Mouse (Mus musculus) heart, adult 2 months (tissue): ENCODE results near the gene Ncoa4. TPM values are rescaled to one million over a fixed set of nuclear protein-coding genes. Genes with fewer than 3 reads are reported as not detected.

Experiments used
- DNase-seq, 2 experiments: peaks; one replicate each; pipeline ENCODE4 v3.0.0; 2021
- H3K27ac ChIP-seq: fragments of 200-600 bp; 2 replicates; pipeline ENCODE4 v1.8.1; 2022
- H3K27me3 ChIP-seq: fragments of 200-500 bp; 2 replicates; pipeline ENCODE4 v1.6.1; 2012; ENCODE audit warnings: mild to moderate bottlenecking, low read length, inconsistent platforms, mixed read lengths; ENCODE audit not compliant: control insufficient read depth, insufficient read depth
- H3K36me3 ChIP-seq: fragments of 200-500 bp; 2 replicates; pipeline ENCODE4 v1.6.1; 2012; ENCODE audit warnings: low read length, inconsistent platforms; ENCODE audit not compliant: control insufficient read depth, insufficient read depth
- H3K4me1 ChIP-seq: fragments of 200-500 bp; 2 replicates; pipeline ENCODE4 v1.6.1; 2011; ENCODE audit warnings: low read length; ENCODE audit not compliant: control insufficient read depth, insufficient read depth
- H3K4me3 ChIP-seq: fragments of 200-600 bp; 2 replicates; pipeline ENCODE4 v1.8.1; 2022
- H3K79me2 ChIP-seq: fragments of 200-500 bp; replicated peaks from 2 replicates; pipeline ENCODE4 v1.6.1; 2012; ENCODE audit warnings: mild to moderate bottlenecking, inconsistent platforms, low read length, moderate library complexity, mixed read lengths; ENCODE audit not compliant: control insufficient read depth, insufficient read depth
- H3K9ac ChIP-seq: fragments of 200-500 bp; 2 replicates; pipeline ENCODE4 v1.6.1; 2012; ENCODE audit warnings: low read depth, mild to moderate bottlenecking, control low read depth, inconsistent platforms, low read length, mixed read lengths
- CTCF ChIP-seq: fragments of 200-600 bp; IDR thresholded peaks from 2 replicates; pipeline ENCODE4 v1.8.1; 2022; ENCODE audit warnings: antibody characterized with exemption, mild to moderate bottlenecking, moderate library complexity
- EP300 ChIP-seq: fragments of 200-500 bp; IDR thresholded peaks from 2 replicates; pipeline ENCODE4 v1.6.1; 2011; ENCODE audit warnings: low read depth, low read length, control low read depth; ENCODE audit not compliant: insufficient read depth
- POLR2A ChIP-seq: fragments of 200-500 bp; IDR thresholded peaks from 2 replicates; pipeline ENCODE4 v1.6.1; 2011; ENCODE audit warnings: mild to moderate bottlenecking, low read depth, low read length, control low read depth; ENCODE audit not compliant: insufficient read depth
- WGBS: fragments of 180-500 bp; shearing (Covaris S2); methylation state at CpG from one replicate; pipeline ENCODE4 v1.1.7; 2018; 5-methylcytosine and 5-hydroxymethylcytosine counted together
- intact Hi-C: fragments of 180-260 bp; cut with DNase I; formaldehyde crosslinking; loops from one replicate; pipeline ENCODE4 v1.15.1; 2025
- polyA plus RNA-seq: library from polyadenylated mRNA; depleted of rRNA; stranded (reverse); fragments of >200 nt; gene quantifications from 2 replicates; pipeline ENCODE4 v1.2.3, GENCODE M21; 2012
- total RNA-seq, 2 experiments: library from RNA; stranded (reverse); gene quantifications; 2 replicates each; pipeline ENCODE4 v1.2.3; 2021

Gene Ncoa4
- total and polyA plus RNA-seq, 3 experiments: 36.7 to 196 (median 135) TPM

- no peak for TF ChIP-seq EP300
- no peak for TF ChIP-seq POLR2A
- no peak for TF ChIP-seq CTCF
- DNase-seq: no peak
- no peak overlapping the region for H3K27ac ChIP-seq
- intact Hi-C loops: no loop called here
- H3K4me3 ChIP-seq: no peak overlapping the region
- no peaks in the 10 kb centered on the region for H3K36me3 ChIP-seq
- H3K4me1 ChIP-seq: no peaks in the 10 kb centered on the region
- no peaks in the 10 kb centered on the region; the same call in 1 of the 2 replicates for H3K27me3 ChIP-seq
- H3K79me2 ChIP-seq: no peaks in the 10 kb centered on the region
- no peak overlapping the region for H3K9ac ChIP-seq
Observed at GRCm38 (mm10) chr14:32144734-32145133, 14.9 kb upstream of the Ncoa4 start.

DNA sequence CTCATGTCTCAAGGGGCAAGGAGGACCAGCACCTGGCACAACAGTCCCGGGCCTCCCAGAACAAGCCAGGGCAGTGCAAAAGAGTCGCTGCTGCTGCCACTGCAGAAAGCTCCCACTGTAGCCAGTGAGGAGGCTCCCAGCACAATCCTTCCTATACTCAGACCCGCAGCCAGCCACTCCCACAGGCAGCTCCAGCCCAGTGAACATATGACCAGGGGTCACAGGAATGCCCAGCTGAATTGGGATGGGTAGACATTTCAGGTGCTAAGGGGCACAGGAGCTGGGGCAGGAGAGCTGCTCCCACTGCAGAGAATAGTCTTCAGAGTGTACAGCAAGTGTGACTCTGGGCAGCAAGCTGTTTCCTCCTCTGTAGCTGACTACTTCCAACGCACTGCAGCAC is 14.3 kb upstream of the Ncoa4 start:
- Histone ChIP-seq H3K27me3 (no peaks in the 10 kb centered on the region; the same call in 1 of the 2 replicates), H3K27ac (no peak overlapping the region), H3K79me2 (no peaks in the 10 kb centered on the region), H3K4me1 (no peaks in the 10 kb centered on the region), H3K36me3 (no peaks in the 10 kb centered on the region), H3K9ac (no peak overlapping the region), H3K4me3 (no peak overlapping the region)
- WGBS: 58% methylated on average over 4 of the region's 4 CpGs
- no peak for TF ChIP-seq EP300
- TF ChIP-seq POLR2A: no peak
- TF ChIP-seq CTCF: no peak
- DNase-seq: no peak
- intact Hi-C loops: no loop called here

- H3K4me3 ChIP-seq: no peak overlapping the region
- 43% methylated on average over 7 of the region's 7 CpGs for WGBS
- no peak for DNase-seq
Observed at GRCm38 (mm10) chr14:32145809-32146511, 13.7 kb upstream of the Ncoa4 start.

DNA sequence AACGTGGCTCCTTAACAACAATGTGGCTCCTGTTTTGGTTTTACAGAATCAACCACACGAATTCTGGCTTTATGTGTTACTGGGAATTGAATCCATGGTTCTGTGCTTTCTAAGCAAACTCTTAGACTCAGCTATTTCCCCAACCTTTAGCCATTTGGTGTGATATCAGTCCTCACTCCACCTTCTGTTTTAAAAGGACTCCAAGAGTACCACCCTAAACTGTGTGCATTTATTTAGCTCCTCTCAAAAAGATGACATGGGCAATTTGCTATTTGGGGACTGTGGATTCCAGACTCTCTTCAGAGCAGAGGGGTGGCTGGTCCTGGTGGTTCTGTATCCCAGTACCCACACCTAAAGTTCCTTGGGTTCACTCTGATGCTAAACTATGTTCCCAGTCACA is 13.1 kb upstream of the Ncoa4 start:
- H3K27ac ChIP-seq: no peak overlapping the region
- no peak for DNase-seq
- no peaks in the 10 kb centered on the region for H3K79me2 ChIP-seq
- H3K4me1 ChIP-seq: no peaks in the 10 kb centered on the region
- 56% methylated on average over 2 of the region's 2 CpGs for WGBS
- no peaks in the 10 kb centered on the region for H3K36me3 ChIP-seq
- no peak for TF ChIP-seq EP300
- no peak for TF ChIP-seq POLR2A
- TF ChIP-seq CTCF: no peak
- intact Hi-C loops: no loop called here
- H3K27me3 ChIP-seq: no peaks in the 10 kb centered on the region; the same call in 1 of the 2 replicates
- no peak overlapping the region for H3K4me3 ChIP-seq
- H3K9ac ChIP-seq: no peak overlapping the region

More at GRCm38 (mm10) chr14:32145809-32146511, 13.7 kb upstream of the Ncoa4 start:
- Histone ChIP-seq H3K36me3 (no peaks in the 10 kb centered on the region), H3K27me3 (no peaks in the 10 kb centered on the region; the same call in 1 of the 2 replicates), H3K79me2 (no peaks in the 10 kb centered on the region), H3K9ac (no peak overlapping the region), H3K4me1 (no peaks in the 10 kb centered on the region), H3K27ac (no peak overlapping the region)
- TF ChIP-seq POLR2A: no peak
- TF ChIP-seq EP300: no peak
- no peak for TF ChIP-seq CTCF
- intact Hi-C loops: no loop called here

DNA sequence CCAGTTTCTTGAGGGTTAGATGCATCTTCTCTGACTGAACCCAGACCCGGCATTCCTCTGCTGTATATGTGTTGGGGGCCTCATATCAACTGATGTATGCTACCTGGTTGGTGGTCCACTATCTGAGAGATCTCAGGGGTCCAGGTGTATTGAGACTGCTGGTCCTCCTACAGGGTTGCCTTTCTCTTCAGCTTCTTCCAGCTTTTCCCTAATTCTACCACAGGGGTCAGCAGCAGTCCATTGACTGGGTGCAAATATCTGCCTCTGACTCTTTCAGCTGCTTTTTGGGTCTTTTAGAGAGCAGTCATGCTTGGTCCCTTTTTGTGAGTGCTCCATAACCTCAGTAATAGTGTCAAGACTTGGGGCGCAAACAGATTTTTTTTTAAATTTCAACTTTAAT is 8.8 kb upstream of the Ncoa4 start:
- TF ChIP-seq POLR2A: no peak
- no peak for TF ChIP-seq EP300
- no peak for TF ChIP-seq CTCF
- WGBS: 81% methylated on average over 2 of the region's 2 CpGs
- Histone ChIP-seq H3K36me3 (no peaks in the 10 kb centered on the region), H3K9ac (no peak overlapping the region), H3K4me1 (no peaks in the 10 kb centered on the region), H3K27me3 (no peaks in the 10 kb centered on the region), H3K27ac (no peak overlapping the region), H3K79me2 (no peaks in the 10 kb centered on the region), H3K4me3 (no peak overlapping the region)
- intact Hi-C loops: no loop called here
- no peak for DNase-seq

DNA sequence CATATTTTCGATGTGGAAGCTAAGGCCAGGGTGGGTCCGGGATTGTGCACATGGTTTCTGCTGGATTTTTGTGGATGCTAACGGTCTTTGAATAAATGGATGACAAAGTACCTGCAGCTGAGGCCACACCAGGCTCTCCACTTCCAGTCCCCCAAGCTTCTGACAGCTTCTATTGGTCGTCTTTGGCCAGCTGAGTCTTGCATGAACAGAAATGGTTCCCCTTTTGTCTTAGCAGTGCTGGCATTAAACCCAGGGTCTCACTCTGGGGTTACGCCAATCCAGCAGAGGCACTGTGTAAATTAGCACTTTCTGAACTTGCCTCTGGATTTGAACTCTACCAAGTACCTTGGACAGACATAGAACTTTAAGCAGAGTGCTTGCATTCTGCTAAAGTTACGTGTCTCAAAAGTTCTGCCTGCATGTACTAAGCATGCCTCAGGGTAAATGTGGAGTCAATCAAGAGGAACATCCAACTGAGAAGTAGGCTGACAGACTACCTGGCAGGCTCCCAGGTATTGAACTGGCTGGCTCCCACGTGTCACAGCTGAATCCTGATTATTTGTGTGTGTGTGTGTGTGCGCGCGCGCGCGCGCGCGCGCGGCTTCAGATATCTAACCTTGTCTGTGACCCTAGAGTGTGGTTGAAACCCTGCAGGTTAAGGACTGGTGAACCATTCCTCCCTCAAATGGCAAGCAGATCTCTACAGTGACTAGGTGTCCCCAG is 7.3 kb upstream of the Ncoa4 start:
- no peak overlapping the region for H3K27ac ChIP-seq
- no peak for DNase-seq
- no peak overlapping the region for H3K9ac ChIP-seq
- no peaks in the 10 kb centered on the region for H3K27me3 ChIP-seq
- no peak for TF ChIP-seq POLR2A
- TF ChIP-seq EP300: no peak
- no peak for TF ChIP-seq CTCF
- H3K4me3 ChIP-seq: no peak overlapping the region
- intact Hi-C loops: no loop called here
- H3K79me2 ChIP-seq: no peaks in the 10 kb centered on the region
- no peaks in the 10 kb centered on the region for H3K4me1 ChIP-seq
- no peaks in the 10 kb centered on the region for H3K36me3 ChIP-seq
- WGBS: 90% methylated on average over 18 of the region's 18 CpGs
